Mouse (Mus musculus) adrenal gland, postnatal 14 days (tissue): Measurements from ENCODE around the gene Pxylp1. TPM values are rescaled to one million over a fixed set of nuclear protein-coding genes. Genes with fewer than 3 reads are reported as not detected.

Experiments used
- DNase-seq: peaks from one replicate; pipeline ENCODE4 v3.0.0; 2021; ENCODE audit warnings: mixed read lengths
- total RNA-seq: library from RNA; stranded (reverse); gene quantifications from 2 replicates; pipeline ENCODE4 v1.2.3, GENCODE M21; 2021

The Pxylp1 gene
- total RNA-seq, 1 experiment from 2014 or later, result 8.4 TPM

GRCm38 (mm10) chr9:96861092-96861487 is 31.4 kb downstream of the Pxylp1 start:
- DNase-seq, result no peak

- no peak for DNase-seq
Measured at GRCm38 (mm10) chr9:96860380-96861091, 31.9 kb downstream of the Pxylp1 start.

- DNase-seq, result no peak
Measured at GRCm38 (mm10) chr9:96859027-96859426, 33.4 kb downstream of the Pxylp1 start.

GRCm38 (mm10) chr9:96857838-96858237 is 34.6 kb downstream of the Pxylp1 start:
- no peak for DNase-seq

- DNase-seq, result no peak
Measured at GRCm38 (mm10) chr9:96853300-96854186, 38.9 kb downstream of the Pxylp1 start.

- no peak for DNase-seq
Measured at GRCm38 (mm10) chr9:96851634-96852033, 40.8 kb downstream of the Pxylp1 start.

GRCm38 (mm10) chr9:96851036-96851435 is 41.4 kb downstream of the Pxylp1 start:
- DNase-seq, result no peak

GRCm38 (mm10) chr9:96849012-96849411 is 43.5 kb downstream of the Pxylp1 start:
- no peak for DNase-seq

- DNase-seq, result no peak
Measured at GRCm38 (mm10) chr9:96846361-96846760, 46.1 kb downstream of the Pxylp1 start.

- DNase-seq, result peak; percentile 65
Measured at GRCm38 (mm10) chr9:96844798-96845209, 47.7 kb downstream of the Pxylp1 start.

GRCm38 (mm10) chr9:96839376-96839775 is 53.1 kb downstream of the Pxylp1 start:
- no peak for DNase-seq

GRCm38 (mm10) chr9:96838864-96839263 is 53.6 kb downstream of the Pxylp1 start:
- DNase-seq, result peak; percentile 57

GRCm38 (mm10) chr9:96837781-96838420 is 54.6 kb downstream of the Pxylp1 start:
- no peak for DNase-seq

- no peak for DNase-seq
Measured at GRCm38 (mm10) chr9:96836984-96837383, 55.5 kb downstream of the Pxylp1 start.

- DNase-seq, result no peak
Measured at GRCm38 (mm10) chr9:96835374-96835921, 57.0 kb downstream of the Pxylp1 start.

GRCm38 (mm10) chr9:96833606-96834005 is 58.9 kb downstream of the Pxylp1 start:
- DNase-seq, result no peak

GRCm38 (mm10) chr9:96832516-96832915 is 60.0 kb downstream of the Pxylp1 start:
- DNase-seq, result peak; percentile 44

- DNase-seq, result no peak
Measured at GRCm38 (mm10) chr9:96830856-96831359, 61.6 kb downstream of the Pxylp1 start.

- no peak for DNase-seq
Measured at GRCm38 (mm10) chr9:96829682-96830081, 62.8 kb downstream of the Pxylp1 start.

GRCm38 (mm10) chr9:96828071-96828470 is 64.4 kb downstream of the Pxylp1 start:
- peak; percentile 59 for DNase-seq

- DNase-seq, result no peak
Measured at GRCm38 (mm10) chr9:96827002-96827785, 65.3 kb downstream of the Pxylp1 start.
